Mouse (Mus musculus) E14TG2a.4 (cell line): Measurements from ENCODE around the gene Pxdn.

Experiments
- H3K27me3 ChIP-seq: 2 replicates; pipeline ENCODE4 v1.6.1; 2014; ENCODE audit warnings: low read length, control low read depth; ENCODE audit not compliant: insufficient read depth
- H3K36me3 ChIP-seq: 2 replicates; pipeline ENCODE4 v1.6.1; 2014; ENCODE audit warnings: low read length, control low read depth; ENCODE audit not compliant: insufficient read depth
- H3K4me1 ChIP-seq: replicated peaks from 2 replicates; pipeline ENCODE4 v1.6.1; 2014; ENCODE audit warnings: low read depth, low read length, control low read depth
- H3K4me3 ChIP-seq: replicated peaks from 2 replicates; pipeline ENCODE4 v1.5.1; 2014; ENCODE audit warnings: mild to moderate bottlenecking, low read length
- H3K9me3 ChIP-seq: 2 replicates; pipeline ENCODE4 v1.6.1; 2014; ENCODE audit warnings: low read length, control low read depth
- CTCF ChIP-seq: conservative IDR thresholded peaks from 2 replicates; pipeline ENCODE4 v1.5.1; 2014; ENCODE audit warnings: low read length
- NANOG ChIP-seq: IDR thresholded peaks from 2 replicates; pipeline ENCODE4 v1.6.1; 2014; ENCODE audit warnings: borderline replicate concordance, low read length, mixed read lengths
- POU5F1 ChIP-seq: IDR thresholded peaks from 2 replicates; pipeline ENCODE4 v1.6.1; 2014; ENCODE audit warnings: low read length, borderline replicate concordance

Pxdn gene

DNA sequence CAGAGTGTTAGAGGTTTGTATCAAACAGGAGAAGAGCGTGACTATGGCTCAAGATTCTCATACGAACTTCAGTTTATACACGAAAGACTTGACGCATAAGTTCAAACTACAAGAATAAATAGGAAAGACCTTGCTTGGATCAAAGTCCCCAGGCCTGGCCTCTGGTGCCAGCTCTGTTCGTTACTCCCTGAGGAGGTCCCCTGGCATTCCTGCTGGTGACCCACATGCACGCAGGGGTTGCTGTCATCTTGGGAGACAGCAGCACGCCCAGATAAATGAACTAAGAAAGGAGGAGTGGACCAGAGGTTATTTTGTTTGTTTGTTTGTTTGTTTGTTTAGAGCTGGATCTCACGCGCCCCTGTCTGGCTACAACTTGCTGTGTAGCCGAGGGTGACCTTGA is 48.8 kb downstream of the Pxdn start:
- Histone ChIP-seq H3K9me3 (no peaks in the 10 kb centered on the region), H3K4me1 (no peaks in the 10 kb centered on the region), H3K27me3 (no peaks in the 10 kb centered on the region), H3K36me3 (no peaks in the 10 kb centered on the region; the same call in 1 of the 2 replicates), H3K4me3 (no peak overlapping the region)
- TF ChIP-seq NANOG (no peak), CTCF (no peak)

GRCm38 (mm10) chr12:29998895-29999294 is 61.5 kb downstream of the Pxdn start:
- TF ChIP-seq NANOG (no peak), CTCF (no peak), POU5F1 (no peak)

GRCm38 (mm10) chr12:30001951-30002350 is 64.5 kb downstream of the Pxdn start:
- Histone ChIP-seq H3K9me3 (no peaks in the 10 kb centered on the region), H3K27me3 (peaks cover 4% of the 10 kb centered on the region), H3K36me3 (no peaks in the 10 kb centered on the region), H3K4me3 (no peak overlapping the region), H3K4me1 (no peaks in the 10 kb centered on the region)
- TF ChIP-seq POU5F1 (no peak), CTCF (no peak), NANOG (no peak)

More at GRCm38 (mm10) chr12:29998895-29999294, 61.5 kb downstream of the Pxdn start:
- no peaks in the 10 kb centered on the region for H3K9me3 ChIP-seq
- peaks cover 4% of the 10 kb centered on the region for H3K27me3 ChIP-seq
- H3K4me1 ChIP-seq: no peaks in the 10 kb centered on the region
- no peaks in the 10 kb centered on the region for H3K36me3 ChIP-seq
- H3K4me3 ChIP-seq: no peak overlapping the region

DNA sequence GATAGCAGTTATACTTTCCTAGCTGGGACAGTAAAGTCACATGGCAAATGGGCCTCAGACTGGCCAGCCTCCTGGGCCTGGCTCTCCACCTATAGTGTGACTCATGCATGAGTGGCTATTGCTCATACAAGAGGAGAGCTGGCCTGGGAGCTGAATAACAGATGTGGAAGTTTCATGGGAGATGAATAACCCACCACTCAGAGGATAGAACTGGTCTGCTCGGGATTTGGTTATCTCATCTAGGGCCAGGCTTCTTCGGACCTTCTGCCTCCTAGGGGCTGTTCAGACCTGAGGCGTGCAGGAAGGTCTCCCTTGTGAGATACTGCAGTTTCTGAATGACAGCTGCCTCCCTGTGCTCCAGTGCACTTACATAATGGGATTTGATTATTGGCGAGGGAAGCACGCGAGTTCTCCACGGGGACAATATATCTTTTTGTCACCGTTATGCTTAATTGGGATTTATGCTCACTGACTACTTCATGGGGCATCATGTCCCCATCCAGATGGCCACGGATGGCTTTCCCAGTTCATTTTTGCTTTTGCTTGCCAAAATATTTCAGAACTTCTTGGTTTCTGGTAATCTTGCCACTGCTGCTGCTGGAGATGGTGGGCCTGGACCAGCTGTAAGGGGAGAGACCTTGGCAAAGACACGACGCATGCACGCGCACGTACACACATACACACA is 66.4 kb downstream of the Pxdn start:
- H3K4me3 ChIP-seq: no peak overlapping the region
- no peaks in the 10 kb centered on the region for H3K9me3 ChIP-seq
- TF ChIP-seq CTCF: no peak
- no peak for TF ChIP-seq NANOG
- no peak for TF ChIP-seq POU5F1
- H3K27me3 ChIP-seq: peaks cover 4% of the 10 kb centered on the region
- H3K4me1 ChIP-seq: no peaks in the 10 kb centered on the region
- no peaks in the 10 kb centered on the region for H3K36me3 ChIP-seq

- H3K36me3 ChIP-seq: no peaks in the 10 kb centered on the region
- no peak for TF ChIP-seq CTCF
- TF ChIP-seq POU5F1: no peak
- TF ChIP-seq NANOG: no peak
- H3K27me3 ChIP-seq: peaks cover 4% of the 10 kb centered on the region
- no peak overlapping the region for H3K4me3 ChIP-seq
- H3K9me3 ChIP-seq: no peaks in the 10 kb centered on the region
- H3K4me1 ChIP-seq: no peaks in the 10 kb centered on the region
Measured at GRCm38 (mm10) chr12:30004365-30004723, 66.9 kb downstream of the Pxdn start.

- H3K27me3 ChIP-seq: no peaks in the 10 kb centered on the region
- no peaks in the 10 kb centered on the region for H3K4me1 ChIP-seq
- TF ChIP-seq NANOG: no peak
- no peak for TF ChIP-seq POU5F1
- no peak for TF ChIP-seq CTCF
- H3K9me3 ChIP-seq: no peaks in the 10 kb centered on the region
- H3K36me3 ChIP-seq: no peaks in the 10 kb centered on the region
- no peak overlapping the region for H3K4me3 ChIP-seq
Measured at GRCm38 (mm10) chr12:30006586-30006985, 69.2 kb downstream of the Pxdn start.

DNA sequence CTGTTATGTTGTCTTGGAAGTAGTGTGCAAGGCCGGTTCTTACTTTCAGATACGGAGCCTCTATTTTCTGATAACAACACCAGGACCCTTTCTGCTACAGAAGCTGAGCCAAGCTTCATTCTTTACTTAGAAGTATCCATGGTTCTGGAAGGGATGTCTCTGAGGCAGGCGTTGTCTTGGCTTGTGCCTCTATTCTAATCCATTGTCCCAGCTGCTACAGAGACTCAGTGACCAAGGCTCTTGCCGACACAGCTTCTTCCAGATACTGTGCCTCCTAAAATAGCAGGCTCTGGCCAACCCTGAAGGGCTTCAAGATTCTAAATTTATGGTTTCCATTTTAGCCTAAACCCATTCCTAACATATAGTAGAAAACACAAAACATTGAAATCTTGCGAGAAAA is 71.3 kb downstream of the Pxdn start:
- H3K36me3 ChIP-seq: no peaks in the 10 kb centered on the region

DNA sequence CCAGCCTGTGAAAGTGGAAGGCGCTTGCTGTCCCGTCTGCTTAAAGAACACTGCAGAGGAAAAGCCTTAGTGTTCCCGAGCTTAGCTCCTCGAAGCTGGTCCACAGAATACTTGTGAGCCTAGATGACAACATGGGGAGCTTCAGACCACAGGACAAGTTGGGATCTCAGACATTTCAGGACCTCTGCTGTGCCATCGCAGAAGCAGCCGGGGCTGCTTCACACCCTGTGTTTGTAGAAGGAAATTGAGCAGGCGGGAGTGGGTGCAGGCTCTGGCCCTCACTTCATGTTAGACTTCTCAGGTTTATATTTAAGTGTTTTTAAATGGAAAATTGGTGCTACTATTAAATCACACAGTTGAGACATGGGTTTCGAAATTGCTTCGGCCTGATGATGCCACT is 78.1 kb downstream of the Pxdn start:
- Histone ChIP-seq H3K9me3 (no peaks in the 10 kb centered on the region), H3K36me3 (no peaks in the 10 kb centered on the region), H3K4me1 (no peaks in the 10 kb centered on the region), H3K4me3 (no peak overlapping the region), H3K27me3 (no peaks in the 10 kb centered on the region; the same call in 1 of the 2 replicates)
- TF ChIP-seq POU5F1: no peak
- TF ChIP-seq CTCF: no peak
- TF ChIP-seq NANOG: no peak

More for the DNA sequence above, 71.3 kb downstream of the Pxdn start:
- TF ChIP-seq POU5F1: no peak
- no peak for TF ChIP-seq NANOG
- no peak for TF ChIP-seq CTCF
- Histone ChIP-seq H3K4me3 (no peak overlapping the region), H3K4me1 (no peaks in the 10 kb centered on the region), H3K9me3 (no peaks in the 10 kb centered on the region), H3K27me3 (no peaks in the 10 kb centered on the region)

- Histone ChIP-seq H3K4me1 (no peaks in the 10 kb centered on the region), H3K9me3 (no peaks in the 10 kb centered on the region), H3K4me3 (no peak overlapping the region), H3K27me3 (no peaks in the 10 kb centered on the region; the same call in 1 of the 2 replicates), H3K36me3 (no peaks in the 10 kb centered on the region)
- TF ChIP-seq CTCF (no peak), POU5F1 (no peak), NANOG (no peak)
Measured at GRCm38 (mm10) chr12:30017131-30017530, 79.7 kb downstream of the Pxdn start.
